Mouse (Mus musculus): Measurements from ENCODE around the gene Glipr2. TPM values are rescaled to one million over a fixed set of nuclear protein-coding genes. Genes with fewer than 3 reads are reported as not detected.

Gene Glipr2
- polyA plus RNA-seq, 1 experiment, result 3.2 TPM

- H3K4me3 ChIP-seq (ENCODE audit: insufficient read depth, low read length), result no peak overlapping the region
- H3K27ac ChIP-seq (ENCODE audit: insufficient read depth, low read length), result no peak overlapping the region
- H3K4me1 ChIP-seq (ENCODE audit: control insufficient read depth, insufficient read depth, low read length), result no peaks in the 10 kb centered on the region; the same call in 1 of the 2 replicates
- TF ChIP-seq CTCF (IDR thresholded peaks at IDR 0.05; ENCODE audit: extremely low read depth, insufficient read depth, low read length) (no peak), POLR2A (IDR thresholded peaks at IDR 0.05; ENCODE audit: extremely low read depth, insufficient read depth, low read length) (no peak)
Observed at GRCm38 (mm10) chr4:43979746-43980145, 22.5 kb downstream of the Glipr2 start.

- Histone ChIP-seq H3K27ac (ENCODE audit: insufficient read depth, low read length) (no peak overlapping the region), H3K4me3 (ENCODE audit: insufficient read depth, low read length) (no peak overlapping the region), H3K4me1 (ENCODE audit: control insufficient read depth, insufficient read depth, low read length) (no peaks in the 10 kb centered on the region; the same call in 1 of the 2 replicates)
- no peak for TF ChIP-seq CTCF (IDR thresholded peaks at IDR 0.05; ENCODE audit: extremely low read depth, insufficient read depth, low read length)
- TF ChIP-seq POLR2A (IDR thresholded peaks at IDR 0.05; ENCODE audit: extremely low read depth, insufficient read depth, low read length), result no peak
Observed at GRCm38 (mm10) chr4:43980236-43980635, 23.0 kb downstream of the Glipr2 start.

GRCm38 (mm10) chr4:43980846-43981245, 23.6 kb downstream of the Glipr2 start:
- no peaks in the 10 kb centered on the region; the same call in 1 of the 2 replicates for H3K4me1 ChIP-seq (ENCODE audit: control insufficient read depth, insufficient read depth, low read length)
- H3K4me3 ChIP-seq (ENCODE audit: insufficient read depth, low read length), result no peak overlapping the region
- no peak overlapping the region for H3K27ac ChIP-seq (ENCODE audit: insufficient read depth, low read length)
- TF ChIP-seq POLR2A (IDR thresholded peaks at IDR 0.05; ENCODE audit: extremely low read depth, insufficient read depth, low read length) (no peak), CTCF (IDR thresholded peaks at IDR 0.05; ENCODE audit: extremely low read depth, insufficient read depth, low read length) (no peak)

GRCm38 (mm10) chr4:43981251-43981650, 24.1 kb downstream of the Glipr2 start:
- no peak overlapping the region for H3K4me3 ChIP-seq (ENCODE audit: insufficient read depth, low read length)
- H3K4me1 ChIP-seq (ENCODE audit: control insufficient read depth, insufficient read depth, low read length), result no peaks in the 10 kb centered on the region; the same call in 1 of the 2 replicates
- no peak for TF ChIP-seq POLR2A (IDR thresholded peaks at IDR 0.05; ENCODE audit: extremely low read depth, insufficient read depth, low read length)
- TF ChIP-seq CTCF (IDR thresholded peaks at IDR 0.05; ENCODE audit: extremely low read depth, insufficient read depth, low read length), result no peak
- H3K27ac ChIP-seq (ENCODE audit: insufficient read depth, low read length), result no peak overlapping the region

- H3K27ac ChIP-seq (ENCODE audit: insufficient read depth, low read length), result no peak overlapping the region
- TF ChIP-seq POLR2A (IDR thresholded peaks at IDR 0.05; ENCODE audit: extremely low read depth, insufficient read depth, low read length), result no peak
- peak; percentile 75 for TF ChIP-seq CTCF (IDR thresholded peaks at IDR 0.05; ENCODE audit: extremely low read depth, insufficient read depth, low read length)
- H3K4me3 ChIP-seq (ENCODE audit: insufficient read depth, low read length), result no peak overlapping the region
- H3K4me1 ChIP-seq (ENCODE audit: control insufficient read depth, insufficient read depth, low read length), result no peaks in the 10 kb centered on the region; the same call in 1 of the 2 replicates
Observed at GRCm38 (mm10) chr4:43982053-43982732, 25.0 kb downstream of the Glipr2 start.

GRCm38 (mm10) chr4:43983181-43983580, 26.0 kb downstream of the Glipr2 start, which contains the start of gene Ccin:
TSS of gene Ccin (plus strand) at chr4:43983483.
- TF ChIP-seq CTCF (IDR thresholded peaks at IDR 0.05; ENCODE audit: extremely low read depth, insufficient read depth, low read length) (no peak), POLR2A (IDR thresholded peaks at IDR 0.05; ENCODE audit: extremely low read depth, insufficient read depth, low read length) (no peak)
- Histone ChIP-seq H3K4me1 (ENCODE audit: control insufficient read depth, insufficient read depth, low read length) (no peaks in the 10 kb centered on the region; the same call in 1 of the 2 replicates), H3K4me3 (ENCODE audit: insufficient read depth, low read length) (no peak within 1 kb of the TSS), H3K27ac (ENCODE audit: insufficient read depth, low read length) (no peak within 1 kb of the TSS)

GRCm38 (mm10) chr4:43983756-43984155, 26.6 kb downstream of the Glipr2 start:
- Histone ChIP-seq H3K27ac (ENCODE audit: insufficient read depth, low read length) (no peak overlapping the region), H3K4me1 (ENCODE audit: control insufficient read depth, insufficient read depth, low read length) (no peaks in the 10 kb centered on the region; the same call in 1 of the 2 replicates), H3K4me3 (ENCODE audit: insufficient read depth, low read length) (no peak overlapping the region)
- TF ChIP-seq CTCF (IDR thresholded peaks at IDR 0.05; ENCODE audit: extremely low read depth, insufficient read depth, low read length), result no peak
- TF ChIP-seq POLR2A (IDR thresholded peaks at IDR 0.05; ENCODE audit: extremely low read depth, insufficient read depth, low read length), result no peak

- no peak overlapping the region for H3K27ac ChIP-seq (ENCODE audit: insufficient read depth, low read length)
- no peaks in the 10 kb centered on the region for H3K4me1 ChIP-seq (ENCODE audit: control insufficient read depth, insufficient read depth, low read length)
- no peak overlapping the region for H3K4me3 ChIP-seq (ENCODE audit: insufficient read depth, low read length)
- TF ChIP-seq POLR2A (IDR thresholded peaks at IDR 0.05; ENCODE audit: extremely low read depth, insufficient read depth, low read length) (no peak), CTCF (IDR thresholded peaks at IDR 0.05; ENCODE audit: extremely low read depth, insufficient read depth, low read length) (no peak)
Observed at GRCm38 (mm10) chr4:43984326-43984725, 27.1 kb downstream of the Glipr2 start.

GRCm38 (mm10) chr4:43988976-43989375, 31.8 kb downstream of the Glipr2 start:
- no peak overlapping the region for H3K4me3 ChIP-seq (ENCODE audit: insufficient read depth, low read length)
- H3K27ac ChIP-seq (ENCODE audit: insufficient read depth, low read length), result no peak overlapping the region
- no peaks in the 10 kb centered on the region for H3K4me1 ChIP-seq (ENCODE audit: control insufficient read depth, insufficient read depth, low read length)
- TF ChIP-seq POLR2A (IDR thresholded peaks at IDR 0.05; ENCODE audit: extremely low read depth, insufficient read depth, low read length) (no peak), CTCF (IDR thresholded peaks at IDR 0.05; ENCODE audit: extremely low read depth, insufficient read depth, low read length) (no peak)

- H3K27ac ChIP-seq (ENCODE audit: insufficient read depth, low read length), result no peak overlapping the region
- H3K4me3 ChIP-seq (ENCODE audit: insufficient read depth, low read length), result no peak overlapping the region
- no peaks in the 10 kb centered on the region for H3K4me1 ChIP-seq (ENCODE audit: control insufficient read depth, insufficient read depth, low read length)
- TF ChIP-seq POLR2A (IDR thresholded peaks at IDR 0.05; ENCODE audit: extremely low read depth, insufficient read depth, low read length) (no peak), CTCF (IDR thresholded peaks at IDR 0.05; ENCODE audit: extremely low read depth, insufficient read depth, low read length) (no peak)
Observed at GRCm38 (mm10) chr4:43993072-43993471, 35.9 kb downstream of the Glipr2 start.

All from cortical plate, adult 2 months (tissue).